Mouse (Mus musculus) neural tube, embryonic 12.5 days (tissue): ENCODE results near the gene Slc25a47. TPM values are rescaled to one million over a fixed set of nuclear protein-coding genes. Genes with fewer than 3 reads are reported as not detected.

Experiments
- ATAC-seq: fragments of 200-750 bp; cut with Nextera tagmentation; 2 replicates; pipeline ENCODE4 v1.8.0; 2017; ENCODE audit warnings: low read depth, mild to moderate bottlenecking, moderate TSS enrichment, moderate library complexity; ENCODE audit not compliant: low FRiP score
- H3K27ac ChIP-seq: fragments of 300-500 bp; sonication (generic); 2 replicates; pipeline ENCODE4 v1.5.1; 2016
- H3K27me3 ChIP-seq: fragments of 300-500 bp; sonication (generic); replicated peaks from 2 replicates; pipeline ENCODE4 v1.6.1; 2016; ENCODE audit warnings: mild to moderate bottlenecking
- H3K36me3 ChIP-seq: fragments of 300-500 bp; sonication (generic); 2 replicates; pipeline ENCODE4 v1.6.1; 2016; ENCODE audit warnings: mild to moderate bottlenecking
- H3K4me1 ChIP-seq: fragments of 300-500 bp; sonication (generic); 2 replicates; pipeline ENCODE4 v1.6.1; 2016
- H3K4me2 ChIP-seq: fragments of 300-500 bp; sonication (generic); replicated peaks from 2 replicates; pipeline ENCODE4 v1.6.1; 2016; ENCODE audit warnings: mild to moderate bottlenecking
- H3K4me3 ChIP-seq: fragments of 300-500 bp; sonication (generic); 2 replicates; pipeline ENCODE4 v1.5.1; 2016
- H3K9ac ChIP-seq: fragments of 300-500 bp; sonication (generic); 2 replicates; pipeline ENCODE4 v1.6.1; 2016; ENCODE audit warnings: mild to moderate bottlenecking
- H3K9me3 ChIP-seq: fragments of 300-500 bp; sonication (generic); 2 replicates; pipeline ENCODE4 v1.6.1; 2016; ENCODE audit warnings: mild to moderate bottlenecking
- WGBS: fragments of 180-500 bp; shearing (Covaris S2); methylation state at CpG from one replicate; pipeline ENCODE4 v1.1.7; 2016; 5-methylcytosine and 5-hydroxymethylcytosine counted together
- polyA plus RNA-seq: library from polyadenylated mRNA; unstranded; fragments of >200 nt; fragmentation: Nextera tagmentation; extraction: Ambion mirVana; gene quantifications from 2 replicates; pipeline ENCODE4 v1.2.1, GENCODE M21; 2016

Slc25a47 gene
- polyA plus RNA-seq, 1 experiment from 2014 or later: 12.2 TPM

DNA sequence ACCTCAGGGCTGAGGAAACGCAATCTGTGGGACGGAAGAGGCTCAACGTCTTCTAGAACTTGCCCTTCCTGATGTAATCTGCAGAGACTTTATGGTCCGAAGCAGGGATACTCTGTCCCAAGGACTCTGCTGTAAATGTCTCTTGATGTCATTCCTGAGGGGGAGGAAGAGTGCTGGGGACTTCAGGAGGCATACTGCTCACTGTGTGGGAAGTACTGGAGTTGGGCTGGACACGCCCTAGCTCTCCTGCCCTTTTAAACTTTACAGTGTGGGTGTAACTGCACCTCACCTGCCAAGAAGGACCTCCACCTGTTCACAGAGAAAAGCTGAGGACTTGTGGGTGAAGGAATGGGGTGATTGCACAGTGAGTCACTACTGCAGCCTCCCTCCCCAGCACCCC lies 44.8 kb downstream of the Slc25a47 start:
- H3K27me3 ChIP-seq: no peaks in the 10 kb centered on the region
- H3K27ac ChIP-seq: no peak overlapping the region
- no peak for ATAC-seq
- no peaks in the 10 kb centered on the region for H3K4me1 ChIP-seq
- H3K4me2 ChIP-seq: no peak overlapping the region
- H3K9ac ChIP-seq: no peak overlapping the region
- no peak overlapping the region for H3K4me3 ChIP-seq
- WGBS: 94% methylated on average over 5 of the region's 5 CpGs
- H3K36me3 ChIP-seq: peaks cover 60% of the 10 kb centered on the region
- H3K9me3 ChIP-seq: no peaks in the 10 kb centered on the region

DNA sequence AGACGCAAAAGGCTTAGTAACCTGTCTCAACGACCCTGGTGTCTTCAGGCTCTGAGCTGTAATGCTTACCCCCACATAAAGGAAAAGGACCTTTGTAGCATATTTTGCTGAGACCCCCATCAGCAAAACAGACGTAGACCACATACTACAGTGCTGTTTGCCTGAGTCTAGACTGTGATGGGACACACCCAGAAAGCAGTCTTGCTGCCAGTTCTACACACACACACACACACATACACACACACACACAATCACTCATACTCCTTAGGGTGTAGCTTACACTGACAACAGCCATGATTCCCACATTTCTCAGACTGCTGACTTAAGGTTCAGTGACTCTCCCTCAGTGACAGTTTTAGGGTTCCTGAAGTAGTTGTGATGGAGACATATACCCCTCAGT lies 45.3 kb downstream of the Slc25a47 start:
- Histone ChIP-seq H3K4me1 (no peaks in the 10 kb centered on the region), H3K27ac (no peak overlapping the region), H3K9ac (no peak overlapping the region), H3K9me3 (no peaks in the 10 kb centered on the region), H3K4me3 (no peak overlapping the region), H3K4me2 (no peak overlapping the region), H3K36me3 (peaks cover 65% of the 10 kb centered on the region), H3K27me3 (no peaks in the 10 kb centered on the region)
- WGBS: 87% methylated on average over 3 of the region's 3 CpGs
- ATAC-seq: no peak

GRCm38 (mm10) chr12:108882776-108883175 lies 46.9 kb downstream of the Slc25a47 start:
- Histone ChIP-seq H3K9me3 (no peaks in the 10 kb centered on the region), H3K9ac (no peak overlapping the region), H3K4me1 (no peaks in the 10 kb centered on the region), H3K27ac (no peak overlapping the region), H3K27me3 (no peaks in the 10 kb centered on the region), H3K36me3 (peaks cover 75% of the 10 kb centered on the region), H3K4me2 (no peak overlapping the region), H3K4me3 (no peak overlapping the region)
- WGBS: 93% methylated on average over 8 of the region's 8 CpGs
- ATAC-seq: no peak

DNA sequence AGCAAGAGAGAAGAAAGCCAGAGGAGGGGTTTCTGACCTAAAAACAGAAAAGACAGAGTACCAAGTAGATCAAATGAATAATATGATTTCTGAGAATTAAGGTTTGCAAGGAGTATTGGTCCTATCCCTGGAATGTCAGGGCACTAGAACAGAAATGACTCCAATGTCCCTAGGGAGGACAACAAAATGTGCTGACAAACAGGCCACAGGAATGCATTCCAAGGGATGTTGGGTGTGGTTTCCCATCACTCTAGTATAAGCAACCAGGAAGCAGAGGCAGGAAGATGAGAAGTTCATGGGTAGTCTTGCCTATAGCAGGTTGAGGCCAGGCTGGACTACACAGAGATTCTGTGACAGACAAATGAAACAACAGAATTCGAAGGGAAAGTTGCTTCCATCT lies 50.1 kb downstream of the Slc25a47 start:
- no peak overlapping the region for H3K4me3 ChIP-seq
- H3K27me3 ChIP-seq: no peaks in the 10 kb centered on the region
- no peak for ATAC-seq
- H3K4me2 ChIP-seq: no peak overlapping the region
- H3K36me3 ChIP-seq: peaks cover 77% of the 10 kb centered on the region
- no peak overlapping the region for H3K9ac ChIP-seq
- no peaks in the 10 kb centered on the region for H3K9me3 ChIP-seq
- 97% methylated on average over 1 of the region's 1 CpGs for WGBS
- H3K4me1 ChIP-seq: no peaks in the 10 kb centered on the region
- H3K27ac ChIP-seq: no peak overlapping the region

GRCm38 (mm10) chr12:108887077-108887476 lies 51.2 kb downstream of the Slc25a47 start:
- no peak for ATAC-seq
- no peak overlapping the region for H3K9ac ChIP-seq
- no peak overlapping the region for H3K4me2 ChIP-seq
- 97% methylated on average over 4 of the region's 4 CpGs for WGBS
- H3K4me1 ChIP-seq: no peaks in the 10 kb centered on the region
- H3K36me3 ChIP-seq: peaks cover 70% of the 10 kb centered on the region
- no peaks in the 10 kb centered on the region for H3K27me3 ChIP-seq
- H3K9me3 ChIP-seq: no peaks in the 10 kb centered on the region
- H3K4me3 ChIP-seq: no peak overlapping the region
- no peak overlapping the region for H3K27ac ChIP-seq

DNA sequence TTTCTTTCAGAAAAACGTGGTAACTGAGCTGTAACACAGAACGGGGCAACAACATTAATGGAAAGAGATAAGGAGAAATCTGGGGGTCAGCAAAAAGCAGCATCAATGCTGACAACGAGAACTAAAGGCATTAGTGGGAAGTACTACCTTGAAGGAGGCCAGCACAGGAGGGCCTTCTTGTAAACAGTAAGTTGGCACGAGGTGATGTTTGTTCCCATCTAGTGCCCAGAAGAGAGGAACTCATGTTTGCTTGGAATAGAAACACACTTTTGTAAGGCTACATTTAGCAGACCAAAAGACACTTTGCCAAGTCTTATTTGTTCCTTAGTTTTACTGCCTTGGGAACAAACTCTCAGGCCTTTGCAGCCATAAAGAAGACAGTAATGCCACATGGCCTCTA lies 52.8 kb downstream of the Slc25a47 start:
- 74% methylated on average over 4 of the region's 4 CpGs for WGBS
- Histone ChIP-seq H3K27me3 (no peaks in the 10 kb centered on the region), H3K36me3 (peaks cover 63% of the 10 kb centered on the region), H3K27ac (no peak overlapping the region), H3K4me3 (no peak overlapping the region), H3K9ac (no peak overlapping the region), H3K4me1 (peaks cover 9% of the 10 kb centered on the region), H3K9me3 (no peaks in the 10 kb centered on the region), H3K4me2 (no peak overlapping the region)
- no peak for ATAC-seq

DNA sequence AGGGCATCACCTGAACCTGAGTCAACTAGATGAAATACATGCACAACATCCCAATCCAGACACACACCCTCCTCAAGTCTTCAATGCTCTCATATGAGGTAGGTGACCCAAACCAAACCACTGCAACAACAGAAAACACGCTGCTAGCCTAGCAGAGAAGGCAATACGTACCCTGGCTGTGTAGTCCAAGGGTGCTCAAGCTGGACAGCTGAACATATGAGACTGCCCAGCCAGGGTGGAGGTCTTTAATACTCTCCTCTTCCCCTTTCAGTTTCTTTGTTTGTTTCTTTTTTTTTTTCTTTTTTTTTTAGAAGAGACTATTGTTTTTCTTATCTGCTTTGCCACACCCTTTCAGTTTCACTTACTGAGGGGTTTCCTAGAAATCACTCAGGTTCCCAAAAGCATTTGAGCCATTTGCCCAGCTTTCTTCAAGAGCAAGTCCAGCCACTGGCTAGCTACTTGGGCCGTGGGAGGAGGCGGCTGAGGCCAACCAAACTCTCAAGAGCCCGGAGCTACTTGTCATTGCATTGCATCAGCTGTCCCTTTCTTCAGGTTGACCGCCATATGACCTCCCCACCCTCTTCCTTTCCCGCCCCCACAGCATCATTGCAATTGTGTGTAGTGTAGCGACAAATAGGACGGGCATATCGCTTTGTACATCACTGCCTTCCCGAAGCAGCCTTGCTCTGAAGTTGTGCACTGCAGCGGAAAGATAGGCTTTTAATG lies 57.3 kb downstream of the Slc25a47 start, which contains the start of gene Wdr25:
Wdr25 (plus strand) TSS at position 643 of the 726 bp plus-strand sequence.
- H3K9ac ChIP-seq: peak within 1 kb of the TSS; percentile 83
- peaks cover 15% of the 10 kb centered on the region for H3K4me1 ChIP-seq
- H3K4me2 ChIP-seq: peak within 1 kb of the TSS; percentile 96
- H3K36me3 ChIP-seq: peaks cover 20% of the 10 kb centered on the region
- WGBS: 21% methylated on average over 12 of the region's 12 CpGs
- H3K27ac ChIP-seq: no peak within 1 kb of the TSS
- H3K9me3 ChIP-seq: no peaks in the 10 kb centered on the region
- peak within 1 kb of the TSS; percentile 88 for H3K4me3 ChIP-seq
- ATAC-seq: 0 out of 2 replicates have a peak, but pooled peaks have one; percentile 11
- no peaks in the 10 kb centered on the region for H3K27me3 ChIP-seq

DNA sequence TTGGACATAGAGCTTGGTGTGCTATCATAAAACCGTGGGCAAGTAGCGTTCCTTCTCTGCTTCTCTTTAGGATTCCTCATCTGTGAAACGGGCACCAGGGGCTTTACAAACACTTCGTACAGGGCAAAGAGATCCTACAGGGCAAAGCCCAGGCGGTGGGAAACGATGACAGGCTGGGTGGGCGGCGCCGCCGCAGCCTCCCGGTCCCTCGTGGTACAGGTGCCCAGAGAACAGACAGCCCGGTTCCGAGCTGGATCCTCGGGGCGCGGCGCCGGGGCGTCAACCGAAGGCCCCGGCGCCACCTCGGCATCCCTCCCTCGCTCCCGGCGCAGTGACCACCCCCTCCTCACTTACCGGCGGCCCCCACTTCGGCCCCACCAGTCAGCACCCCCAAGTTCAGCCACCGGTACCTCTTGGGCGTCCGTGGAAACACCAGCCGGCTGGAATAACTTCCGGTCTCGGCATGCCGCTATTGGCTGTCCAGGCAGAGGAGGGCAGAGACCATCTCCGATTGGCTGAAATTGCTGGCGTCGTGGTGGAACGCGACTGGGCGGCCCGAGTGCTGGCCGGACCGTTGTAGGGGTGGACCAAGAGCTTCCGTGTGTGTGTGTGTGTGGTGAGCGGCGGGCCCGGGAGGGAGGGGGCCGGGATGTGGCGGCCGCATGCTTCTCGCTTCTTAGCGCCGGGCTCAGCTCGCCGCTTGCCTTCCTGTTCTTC lies 58.0 kb downstream of the Slc25a47 start, which contains the start of gene Wars:
Wars (minus strand) TSS at position 460 of the 717 bp plus-strand sequence.
- peak; percentile 99 for ATAC-seq
- Histone ChIP-seq H3K27me3 (no peaks in the 10 kb centered on the region), H3K27ac (no peak within 1 kb of the TSS), H3K4me1 (peaks cover 15% of the 10 kb centered on the region), H3K4me3 (peak within 1 kb of the TSS; percentile 88), H3K4me2 (peak within 1 kb of the TSS; percentile 96), H3K9ac (peak within 1 kb of the TSS; percentile 83), H3K36me3 (peaks cover 19% of the 10 kb centered on the region), H3K9me3 (no peaks in the 10 kb centered on the region)
- under 1% methylated on average over 58 of the region's 58 CpGs for WGBS

DNA sequence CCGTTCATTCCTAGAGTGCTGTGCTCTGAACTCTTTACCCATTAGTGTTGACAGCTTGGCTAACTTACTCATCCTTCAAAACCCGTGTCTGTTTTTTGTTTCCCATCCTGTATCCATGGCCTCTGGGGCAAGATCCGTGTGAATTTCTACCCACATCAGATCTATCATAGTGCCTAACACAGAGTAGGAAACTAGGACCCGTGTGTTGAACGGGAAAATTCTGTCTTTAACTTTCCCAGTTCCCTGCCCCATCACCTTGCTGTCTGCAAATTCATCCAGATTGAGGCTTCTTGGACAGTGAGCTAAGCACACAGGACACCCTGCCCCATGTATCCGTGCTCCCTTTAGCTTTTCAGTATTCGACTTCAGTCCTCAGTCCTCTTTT lies 58.6 kb downstream of the Slc25a47 start:
- peaks cover 17% of the 10 kb centered on the region for H3K36me3 ChIP-seq
- no peak overlapping the region for H3K27ac ChIP-seq
- H3K9me3 ChIP-seq: no peaks in the 10 kb centered on the region
- peak overlapping the region; percentile 64 for H3K9ac ChIP-seq
- peaks cover 15% of the 10 kb centered on the region for H3K4me1 ChIP-seq
- ATAC-seq: peak; percentile 52
- H3K4me2 ChIP-seq: peak overlapping the region; percentile 96
- no peaks in the 10 kb centered on the region for H3K27me3 ChIP-seq
- peak overlapping the region; percentile 88 for H3K4me3 ChIP-seq
- WGBS: 4% methylated on average over 7 of the region's 7 CpGs

DNA sequence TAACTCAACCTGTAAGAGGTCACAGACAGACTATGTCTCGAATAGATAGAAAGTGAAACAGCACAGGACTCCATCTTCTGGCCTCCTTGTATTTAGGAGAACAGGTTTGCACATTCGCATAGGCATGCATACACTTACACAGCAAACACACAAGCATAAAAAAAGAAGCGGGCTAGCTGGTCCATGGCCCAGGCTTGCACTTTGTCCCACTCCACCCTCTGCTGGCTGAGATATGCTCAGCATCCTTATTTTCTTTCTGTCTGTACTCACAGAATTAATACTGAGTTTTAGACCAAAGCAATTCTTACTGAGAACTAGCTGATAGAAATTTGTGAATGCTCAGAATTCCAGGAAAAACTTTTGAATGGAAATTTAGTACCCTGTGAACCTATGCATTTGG lies 60.2 kb downstream of the Slc25a47 start:
- ATAC-seq: no peak
- no peak overlapping the region for H3K4me2 ChIP-seq
- H3K9me3 ChIP-seq: no peaks in the 10 kb centered on the region
- peaks cover 15% of the 10 kb centered on the region for H3K4me1 ChIP-seq
- no peak overlapping the region for H3K27ac ChIP-seq
- 79% methylated on average over 3 of the region's 3 CpGs for WGBS
- no peaks in the 10 kb centered on the region for H3K27me3 ChIP-seq
- peaks cover 6% of the 10 kb centered on the region; the same call in 1 of the 2 replicates for H3K36me3 ChIP-seq
- H3K4me3 ChIP-seq: no peak overlapping the region
- no peak overlapping the region for H3K9ac ChIP-seq

GRCm38 (mm10) chr12:108901346-108901745 lies 65.5 kb downstream of the Slc25a47 start:
- peaks cover 6% of the 10 kb centered on the region; the same call in 1 of the 2 replicates for H3K36me3 ChIP-seq
- ATAC-seq: no peak
- H3K4me3 ChIP-seq: no peak overlapping the region
- no peak overlapping the region for H3K9ac ChIP-seq
- H3K27ac ChIP-seq: no peak overlapping the region
- no peaks in the 10 kb centered on the region for H3K27me3 ChIP-seq
- peaks cover 24% of the 10 kb centered on the region for H3K4me1 ChIP-seq
- no peaks in the 10 kb centered on the region for H3K9me3 ChIP-seq
- WGBS: 82% methylated on average over 5 of the region's 5 CpGs
- H3K4me2 ChIP-seq: no peak overlapping the region

DNA sequence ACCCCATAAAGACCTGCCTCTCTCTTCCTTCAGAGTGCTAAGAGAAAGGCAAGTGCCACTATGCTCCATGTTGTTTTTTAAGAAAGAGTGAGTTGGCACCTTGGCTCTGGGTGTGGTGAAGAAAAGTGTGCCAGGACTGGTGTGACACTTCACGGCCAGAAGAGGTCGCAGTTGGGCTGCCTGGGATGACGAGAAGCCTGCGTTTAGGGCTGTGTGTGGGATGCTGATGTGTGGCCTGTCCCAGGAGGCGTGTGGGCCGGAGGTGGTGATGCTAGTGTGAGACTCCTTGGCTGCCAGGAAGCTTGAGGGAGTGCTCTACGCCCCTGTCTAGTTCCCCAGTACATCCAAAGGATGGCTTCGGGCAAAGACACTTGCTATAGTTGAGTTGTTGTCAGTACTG lies 67.1 kb downstream of the Slc25a47 start:
- Histone ChIP-seq H3K9ac (no peak overlapping the region), H3K4me2 (no peak overlapping the region), H3K36me3 (peaks cover 6% of the 10 kb centered on the region; the same call in 1 of the 2 replicates), H3K27me3 (no peaks in the 10 kb centered on the region), H3K4me1 (peaks cover 33% of the 10 kb centered on the region), H3K27ac (no peak overlapping the region), H3K9me3 (no peaks in the 10 kb centered on the region), H3K4me3 (no peak overlapping the region)
- 0 out of 2 replicates have a peak, but pooled peaks have one; percentile 38 for ATAC-seq
- 20% methylated on average over 8 of the region's 8 CpGs for WGBS
